Mouse (Mus musculus): ENCODE measurements around the gene Cerkl. TPM values are rescaled to one million over a fixed set of nuclear protein-coding genes. Genes with fewer than 3 reads are reported as not detected.

The Cerkl gene
- polyA plus RNA-seq, 2 experiments = 1.2 to 5.0 TPM

DNA sequence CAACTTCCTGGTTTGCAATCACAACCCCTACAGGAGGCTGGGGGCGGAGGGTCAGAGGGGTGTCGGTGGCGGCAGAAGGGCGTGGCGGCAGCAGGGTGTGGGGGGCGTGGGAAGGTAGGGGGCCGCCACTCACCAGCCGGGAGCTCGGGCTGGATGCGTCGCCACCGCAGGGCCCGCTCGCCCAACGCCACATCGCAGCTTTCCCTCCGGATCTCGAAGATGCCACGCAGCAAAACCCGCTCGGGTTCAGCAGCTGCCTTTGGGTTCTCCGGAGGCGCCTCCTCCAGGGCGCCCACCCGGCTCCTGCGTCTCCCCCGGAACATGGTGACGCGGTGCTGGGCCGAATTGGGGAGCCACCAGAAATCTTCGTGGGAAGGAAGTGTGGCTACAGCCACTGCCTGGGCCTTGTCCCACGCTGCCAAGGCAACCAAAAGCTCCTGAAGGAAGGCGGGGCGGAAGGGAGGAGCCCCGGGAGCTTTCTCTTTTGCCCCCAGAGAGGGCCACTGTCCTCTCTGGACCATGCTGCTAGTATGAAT, 27.9 kb downstream of the Cerkl start:
- TF ChIP-seq EP300 (IDR thresholded peaks at IDR 0.05; ENCODE audit: low read depth) = no peak
- no peak for TF ChIP-seq CTCF (IDR thresholded peaks at IDR 0.05; ENCODE audit: low read depth)
- Histone ChIP-seq H3K4me2 (ENCODE audit: low read depth) (peak overlapping the region; percentile 58), H3K4me1 (replicated peaks; ENCODE audit: control insufficient read depth in 2 of 2, insufficient read depth in 2 of 2, low read length in 1 of 2) (0 out of 4 replicates have a peak, but pooled peaks cover 0 to 2% of the 10 kb centered on the region in 2 experiments), H3K4me3 (ENCODE audit: insufficient read depth in 1 of 2, low read depth in 2 of 2, low read length in 2 of 2) (peak overlapping the region; percentile 32 to 51), H3K36me3 (replicated peaks; ENCODE audit: control insufficient read depth, insufficient read depth, low read depth) (no peaks in the 10 kb centered on the region), H3K9me3 (ENCODE audit: control insufficient read depth, low read length) (no peaks in the 10 kb centered on the region), H3K27me3 (ENCODE audit: control insufficient read depth, insufficient read depth, low read length) (peaks cover 6% of the 10 kb centered on the region), H3K9ac (replicated peaks) (no peak overlapping the region), H3K27ac (no peak overlapping the region)
- WGBS (ENCODE audit: insufficient replicate concordance) = 0% methylated on average over 35 of the region's 35 CpGs
- DNase-seq (ENCODE audit: low read depth in 3 of 3, low spot score in 3 of 3) (no peak), ATAC-seq (ENCODE audit: insufficient read depth) (no peak)

DNA sequence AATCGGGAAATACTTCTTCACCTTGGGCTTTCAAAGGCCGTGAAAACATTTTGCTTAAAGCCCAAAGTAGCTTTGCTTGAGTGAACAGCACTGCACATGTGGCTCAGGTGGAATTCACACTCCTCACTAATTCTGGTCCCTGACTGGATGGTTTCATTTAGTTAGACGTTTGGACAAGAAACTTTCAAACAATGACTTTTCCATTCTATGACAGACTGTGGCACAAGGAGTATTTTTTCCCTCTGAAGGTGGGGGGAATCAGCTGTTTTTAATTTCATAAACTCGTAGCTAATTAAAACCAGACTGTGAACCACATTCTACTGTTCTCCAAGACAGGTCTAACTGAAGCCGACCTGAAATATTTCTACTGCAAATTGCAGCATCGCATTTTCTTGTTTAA, 28.6 kb downstream of the Cerkl start:
- Histone ChIP-seq H3K36me3 (replicated peaks; ENCODE audit: control insufficient read depth, insufficient read depth, low read depth) (no peaks in the 10 kb centered on the region), H3K4me3 (ENCODE audit: insufficient read depth in 1 of 2, low read depth in 2 of 2, low read length in 2 of 2) (no peak overlapping the region), H3K27ac (no peak overlapping the region), H3K4me1 (replicated peaks; ENCODE audit: control insufficient read depth in 2 of 2, insufficient read depth in 2 of 2, low read length in 1 of 2) (0 out of 4 replicates have a peak, but pooled peaks cover 0 to 2% of the 10 kb centered on the region in 2 experiments), H3K4me2 (ENCODE audit: low read depth) (no peak overlapping the region), H3K9me3 (ENCODE audit: control insufficient read depth, low read length) (no peaks in the 10 kb centered on the region), H3K9ac (replicated peaks) (no peak overlapping the region), H3K27me3 (ENCODE audit: control insufficient read depth, insufficient read depth, low read length) (peaks cover 6% of the 10 kb centered on the region)
- DNase-seq (ENCODE audit: low read depth in 3 of 3, low spot score in 3 of 3) = no peak
- TF ChIP-seq CTCF (IDR thresholded peaks at IDR 0.05; ENCODE audit: low read depth) (no peak), EP300 (IDR thresholded peaks at IDR 0.05; ENCODE audit: low read depth) (no peak)
- 26% methylated on average over 6 of the region's 6 CpGs for WGBS (ENCODE audit: insufficient replicate concordance)
- ATAC-seq (ENCODE audit: insufficient read depth) = no peak

DNA sequence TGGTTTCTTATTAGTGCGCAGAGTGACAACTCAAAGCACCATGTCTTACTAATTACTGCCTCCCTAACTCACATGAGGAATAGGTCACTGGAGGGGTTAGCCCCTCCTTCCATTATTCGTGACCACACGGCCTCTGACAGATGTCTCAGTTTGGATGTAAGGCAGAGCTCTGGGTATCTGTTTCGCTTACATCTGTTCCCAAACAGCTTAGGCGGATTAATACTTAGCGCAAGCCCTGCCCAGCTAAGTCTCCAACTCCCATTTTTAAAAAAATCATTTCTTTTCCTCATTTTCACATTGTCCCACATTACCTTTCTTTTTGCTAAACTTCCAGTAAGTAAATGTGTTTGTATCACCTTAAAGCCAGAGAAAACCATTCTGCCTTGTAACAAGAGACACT, 34.9 kb downstream of the Cerkl start:
- no peak overlapping the region for H3K27ac ChIP-seq
- H3K9ac ChIP-seq (replicated peaks) = no peak overlapping the region
- TF ChIP-seq EP300 (IDR thresholded peaks at IDR 0.05; ENCODE audit: low read depth) (no peak), CTCF (IDR thresholded peaks at IDR 0.05; ENCODE audit: low read depth) (no peak)
- H3K4me1 ChIP-seq (replicated peaks; ENCODE audit: control insufficient read depth in 2 of 2, insufficient read depth in 2 of 2, low read length in 1 of 2) = no peaks in the 10 kb centered on the region
- H3K36me3 ChIP-seq (replicated peaks; ENCODE audit: control insufficient read depth, insufficient read depth, low read depth) = no peaks in the 10 kb centered on the region
- no peaks in the 10 kb centered on the region for H3K27me3 ChIP-seq (ENCODE audit: control insufficient read depth, insufficient read depth, low read length)
- H3K9me3 ChIP-seq (ENCODE audit: control insufficient read depth, low read length) = no peaks in the 10 kb centered on the region
- no peak for ATAC-seq (ENCODE audit: insufficient read depth)
- H3K4me2 ChIP-seq (ENCODE audit: low read depth) = no peak overlapping the region
- no peak for DNase-seq (ENCODE audit: low read depth in 3 of 3, low spot score in 3 of 3)
- 62% methylated on average over 6 of the region's 6 CpGs for WGBS (ENCODE audit: insufficient replicate concordance)
- no peak overlapping the region for H3K4me3 ChIP-seq (ENCODE audit: insufficient read depth in 1 of 2, low read depth in 2 of 2, low read length in 2 of 2)

DNA sequence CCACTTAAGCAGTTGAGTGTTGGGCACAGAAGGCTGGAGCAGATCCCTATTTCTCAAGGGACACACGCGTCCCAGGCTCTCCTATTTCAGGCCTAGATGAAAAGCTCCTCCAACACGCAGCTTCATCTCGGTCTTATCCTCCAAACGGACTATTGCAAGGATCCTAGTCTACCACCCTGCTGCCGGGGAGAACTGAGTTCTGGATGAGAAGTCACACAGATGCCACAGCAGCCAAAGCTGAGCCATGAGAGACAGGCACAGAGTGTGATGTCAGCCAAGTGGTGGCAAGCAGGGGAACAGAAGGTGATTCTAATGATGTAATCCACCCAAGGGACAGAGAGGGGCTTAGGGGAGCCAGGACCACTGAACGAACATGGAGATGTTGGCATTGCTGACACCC, 42.1 kb downstream of the Cerkl start:
- ATAC-seq (ENCODE audit: insufficient read depth) = no peak
- H3K27ac ChIP-seq = no peak overlapping the region
- TF ChIP-seq EP300 (IDR thresholded peaks at IDR 0.05; ENCODE audit: low read depth) = no peak
- no peak for TF ChIP-seq CTCF (IDR thresholded peaks at IDR 0.05; ENCODE audit: low read depth)

DNA sequence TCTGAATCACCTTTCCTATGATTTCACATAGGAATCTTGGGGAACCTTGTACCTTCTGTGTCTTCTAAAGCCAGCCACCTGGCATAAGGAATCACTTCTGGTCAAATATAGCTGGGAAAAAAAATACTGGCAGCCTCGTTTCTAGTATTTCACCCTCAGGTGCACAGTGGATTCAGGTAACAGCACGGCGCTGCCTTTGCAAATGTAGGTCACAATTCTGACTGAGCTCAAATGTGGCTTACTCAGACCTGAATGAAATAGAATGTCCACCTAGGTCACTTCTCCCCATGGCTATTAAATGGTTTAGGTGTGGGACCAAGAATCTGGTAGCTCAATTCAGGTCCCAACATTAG, 45.7 kb downstream of the Cerkl start:
- Histone ChIP-seq H3K9ac (replicated peaks) (no peak overlapping the region), H3K27ac (no peak overlapping the region), H3K4me2 (ENCODE audit: low read depth) (no peak overlapping the region), H3K36me3 (replicated peaks; ENCODE audit: control insufficient read depth, insufficient read depth, low read depth) (no peaks in the 10 kb centered on the region), H3K9me3 (ENCODE audit: control insufficient read depth, low read length) (no peaks in the 10 kb centered on the region), H3K4me3 (ENCODE audit: insufficient read depth in 1 of 2, low read depth in 2 of 2, low read length in 2 of 2) (no peak overlapping the region), H3K4me1 (replicated peaks; ENCODE audit: control insufficient read depth in 2 of 2, insufficient read depth in 2 of 2, low read length in 1 of 2) (no peaks in the 10 kb centered on the region), H3K27me3 (ENCODE audit: control insufficient read depth, insufficient read depth, low read length) (no peaks in the 10 kb centered on the region)
- DNase-seq (ENCODE audit: low read depth in 3 of 3, low spot score in 3 of 3) (no peak), ATAC-seq (ENCODE audit: insufficient read depth) (no peak)
- TF ChIP-seq CTCF (IDR thresholded peaks at IDR 0.05; ENCODE audit: low read depth) (no peak), EP300 (IDR thresholded peaks at IDR 0.05; ENCODE audit: low read depth) (no peak)
- WGBS (ENCODE audit: insufficient replicate concordance) = 62% methylated on average over 3 of the region's 3 CpGs

More for the DNA sequence above, 42.1 kb downstream of the Cerkl start:
- H3K9ac ChIP-seq (replicated peaks) = no peak overlapping the region
- no peaks in the 10 kb centered on the region for H3K27me3 ChIP-seq (ENCODE audit: control insufficient read depth, insufficient read depth, low read length)
- 71% methylated on average over 7 of the region's 7 CpGs for WGBS (ENCODE audit: insufficient replicate concordance)
- no peak for DNase-seq (ENCODE audit: low read depth in 3 of 3, low spot score in 3 of 3)
- no peaks in the 10 kb centered on the region for H3K9me3 ChIP-seq (ENCODE audit: control insufficient read depth, low read length)
- no peaks in the 10 kb centered on the region for H3K4me1 ChIP-seq (replicated peaks; ENCODE audit: control insufficient read depth in 2 of 2, insufficient read depth in 2 of 2, low read length in 1 of 2)
- no peak overlapping the region for H3K4me3 ChIP-seq (ENCODE audit: insufficient read depth in 1 of 2, low read depth in 2 of 2, low read length in 2 of 2)
- H3K36me3 ChIP-seq (replicated peaks; ENCODE audit: control insufficient read depth, insufficient read depth, low read depth) = no peaks in the 10 kb centered on the region
- H3K4me2 ChIP-seq (ENCODE audit: low read depth) = no peak overlapping the region

Data from liver, embryonic 14.5 days (tissue).